Mouse (Mus musculus) neural tube, embryonic 10.5 days (tissue): Measurements from ENCODE around the gene Cnbp.

ENCODE experiments used
- DNase-seq: peaks from one replicate; pipeline ENCODE4 v3.0.0-alpha.2; 2017; ENCODE audit warnings: low spot score; ENCODE audit errors: extremely low spot score

Gene Cnbp

GRCm38 (mm10) chr6:87850155-87850899, 579 bp downstream of the Cnbp start:
- peak; percentile 77 for DNase-seq

GRCm38 (mm10) chr6:87849780-87850154, 1.1 kb downstream of the Cnbp start:
- DNase-seq, result peak; percentile 32

- no peak for DNase-seq
Observed at GRCm38 (mm10) chr6:87846813-87847212, 4.1 kb downstream of the Cnbp start.

GRCm38 (mm10) chr6:87845031-87845695, 5.7 kb downstream of the Cnbp start:
- DNase-seq, result no peak

GRCm38 (mm10) chr6:87842254-87842653, 8.7 kb downstream of the Cnbp start:
- no peak for DNase-seq

GRCm38 (mm10) chr6:87841635-87842034, 9.3 kb downstream of the Cnbp start:
- DNase-seq, result no peak

GRCm38 (mm10) chr6:87839797-87840341, 11.0 kb downstream of the Cnbp start:
- DNase-seq, result no peak

GRCm38 (mm10) chr6:87838551-87839197, 12.2 kb downstream of the Cnbp start, which contains the start of gene Isy1:
Gene Isy1 (minus strand): TSS chr6:87838798.
- peak; percentile 96 for DNase-seq

- no peak for DNase-seq
Observed at GRCm38 (mm10) chr6:87835695-87836094, 15.2 kb downstream of the Cnbp start, which contains the start of gene Gm45140. Gene Gm45140 (minus strand): TSS chr6:87835795.

GRCm38 (mm10) chr6:87820366-87820765, 30.5 kb downstream of the Cnbp start:
- no peak for DNase-seq

GRCm38 (mm10) chr6:87814486-87814885, 36.4 kb downstream of the Cnbp start:
- DNase-seq, result no peak

- no peak for DNase-seq
Observed at GRCm38 (mm10) chr6:87812656-87813055, 38.2 kb downstream of the Cnbp start.

GRCm38 (mm10) chr6:87811675-87812338, 39.1 kb downstream of the Cnbp start, which contains the start of gene Rab43:
Gene Rab43 (minus strand): TSS chr6:87812164.
- DNase-seq, result peak; percentile 88

- DNase-seq, result peak; percentile 74
Observed at GRCm38 (mm10) chr6:87810713-87811669, 39.9 kb downstream of the Cnbp start.

GRCm38 (mm10) chr6:87810311-87810710, 40.6 kb downstream of the Cnbp start:
- no peak for DNase-seq

- DNase-seq, result no peak
Observed at GRCm38 (mm10) chr6:87809651-87810161, 41.2 kb downstream of the Cnbp start.

GRCm38 (mm10) chr6:87809144-87809543, 41.8 kb downstream of the Cnbp start:
- no peak for DNase-seq

GRCm38 (mm10) chr6:87808521-87808920, 42.4 kb downstream of the Cnbp start:
- DNase-seq, result no peak

- no peak for DNase-seq
Observed at GRCm38 (mm10) chr6:87807735-87808440, 43.0 kb downstream of the Cnbp start.
